Mouse (Mus musculus) G1E (cell line): Measurements from ENCODE around the gene Gm9844.

Source experiments
- CTCF ChIP-seq: IDR thresholded peaks from 2 replicates; pipeline ENCODE4 v1.5.1; 2012; ENCODE audit warnings: low read depth, low read length, inconsistent platforms, mixed read lengths
- GATA1 ChIP-seq: IDR thresholded peaks from 2 replicates; pipeline ENCODE4 v1.6.1; 2012; ENCODE audit warnings: borderline replicate concordance, low read length, inconsistent platforms, mixed read lengths
- TAL1 ChIP-seq: conservative IDR thresholded peaks from 2 replicates; pipeline ENCODE4 v1.6.1; 2012; ENCODE audit warnings: low read depth, low read length, inconsistent platforms, mixed read lengths

DNA sequence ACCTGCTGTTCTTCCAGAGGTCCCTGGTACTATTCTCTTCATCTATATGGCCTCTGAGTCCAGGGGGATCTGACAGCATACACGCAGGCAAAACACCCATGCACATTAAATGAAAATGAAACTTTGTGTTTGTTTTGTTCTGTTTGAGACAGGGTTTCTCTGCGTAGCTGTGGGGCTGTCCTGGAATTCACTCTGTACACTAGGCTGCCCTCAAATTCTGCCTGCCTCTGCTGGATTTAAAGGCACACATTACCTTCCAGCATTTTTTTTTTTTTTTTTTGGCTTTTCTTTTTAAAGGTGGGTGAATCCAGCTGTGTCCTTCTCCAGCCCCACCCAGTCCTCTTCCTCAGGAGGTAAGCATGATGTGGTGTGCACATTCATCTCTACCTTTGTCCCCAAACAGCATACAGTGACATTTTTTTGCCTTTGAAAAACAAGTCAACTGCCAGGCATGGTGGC is 30.1 kb downstream of the Gm9844 start:
- TF ChIP-seq TAL1, result no peak
- no peak for TF ChIP-seq CTCF
- TF ChIP-seq GATA1, result no peak
